Comparison of ENCODE assay signal across 16 mouse cellular contexts in genomic region chr4:133034478-133034877, GRCm38 (mm10). TPM values are rescaled to one million over a fixed set of nuclear protein-coding genes. Genes with fewer than 3 reads are reported as not detected.
A peak's percentile ranks its signal among the peaks of the same experiment; 100 is the strongest.
DNase-seq lines count a peak whose midpoint lies in the region; ATAC-seq and TF ChIP-seq lines count a peak whose summit lies in the region.
"Had no signal": no experiment of that assay in that cellular context is flagged by ENCODE, and none has a peak within 500 bp of the region (broad histone marks: within the 10 kb centered on the region; RNA-seq: fewer than 3 reads in every experiment).

No protein-coding gene starts in this region.

- no peak for TF ChIP-seq POLR2A in kidney, adult 2 months (IDR thresholded peaks at IDR 0.05; ENCODE audit: low read depth, low read length)

- intact Hi-C loops in left cerebral cortex, postnatal 36 days (cut with DNase I), result no loop called here

- peaks cover 54% of the 10 kb centered on the region for H3K4me1 ChIP-seq in heart, embryonic 15.5 days (replicated peaks)
- H3K4me1 ChIP-seq in E14TG2a.4 (replicated peaks; ENCODE audit: low read depth, low read length), result peaks cover 80% of the 10 kb centered on the region
- H3K4me1 ChIP-seq in kidney, adult 2 months (ENCODE audit: control insufficient read depth, insufficient read depth, low read length), result peaks cover 37% of the 10 kb centered on the region

- H3K4me3 ChIP-seq in heart, embryonic 15.5 days, result no peak overlapping the region
- peak overlapping the region; percentile 24; the same call in 1 of the 2 replicates for H3K4me3 ChIP-seq in E14TG2a.4 (replicated peaks; ENCODE audit: low read length)
- no peak overlapping the region for H3K4me3 ChIP-seq in kidney, adult 2 months (ENCODE audit: insufficient read depth, low read depth, low read length)
- H3K4me3 ChIP-seq: hindbrain, embryonic 15.5 days; liver, embryonic 12.5 days; neural tube, embryonic 15.5 days had no signal

- no peak for TF ChIP-seq CTCF in E14TG2a.4 (conservative IDR thresholded peaks at IDR 0.05; ENCODE audit: low read length)
- no peak for TF ChIP-seq CTCF in kidney, adult 2 months (conservative IDR thresholded peaks at IDR 0.05; ENCODE audit: insufficient read depth, insufficient read length, low read depth, low read length)

- peak; percentile 85 for DNase-seq in adrenal gland, adult 2 months
- DNase-seq in adrenal gland, postnatal 4 days (ENCODE audit: low spot score in 2 of 2), result no peak
- no peak for DNase-seq in heart, postnatal 4 days
- DNase-seq in kidney, adult 2 months, result peak; percentile 77
- DNase-seq in left cerebral cortex, adult 8-10 months (ENCODE audit: low spot score in 2 of 2), result no peak
- no peak for DNase-seq in left cerebral cortex, postnatal 36 days (ENCODE audit: low spot score in 2 of 2)
- DNase-seq: cerebellum, adult 8-10 months; lung, postnatal 14 days; thymus, postnatal 4 days had no signal

- no peaks in the 10 kb centered on the region for H3K36me3 ChIP-seq in heart, embryonic 15.5 days
- peaks cover 23% of the 10 kb centered on the region for H3K36me3 ChIP-seq in E14TG2a.4 (ENCODE audit: insufficient read depth, low read length)
- H3K36me3 ChIP-seq in kidney, adult 2 months (ENCODE audit: control insufficient read depth, insufficient read depth, low read length), result no peaks in the 10 kb centered on the region
- H3K36me3 ChIP-seq: hindbrain, embryonic 15.5 days; liver, embryonic 12.5 days; neural tube, embryonic 15.5 days had no signal

- H3K27ac ChIP-seq in heart, embryonic 15.5 days, result peak overlapping the region; percentile 41
- peak overlapping the region; percentile 58 for H3K27ac ChIP-seq in kidney, adult 2 months (ENCODE audit: insufficient read depth, low read depth, low read length)
- H3K27ac ChIP-seq: hindbrain, embryonic 15.5 days; liver, embryonic 12.5 days; neural tube, embryonic 15.5 days; stomach, postnatal 0 days had no signal

- H3K9ac ChIP-seq in heart, embryonic 15.5 days, result no peak overlapping the region
- H3K9ac ChIP-seq: hindbrain, embryonic 15.5 days; liver, embryonic 12.5 days; neural tube, embryonic 15.5 days had no signal

- no peaks in the 10 kb centered on the region for H3K27me3 ChIP-seq in heart, embryonic 15.5 days
- H3K27me3 ChIP-seq in E14TG2a.4 (ENCODE audit: insufficient read depth, low read length), result no peaks in the 10 kb centered on the region
- H3K27me3 ChIP-seq in kidney, adult 2 months (replicated peaks; ENCODE audit: control insufficient read depth, insufficient read depth, low read length), result no peaks in the 10 kb centered on the region
- H3K27me3 ChIP-seq: hindbrain, embryonic 15.5 days; neural tube, embryonic 15.5 days had no signal

- H3K4me2 ChIP-seq in heart, embryonic 15.5 days, result no peak overlapping the region
- H3K4me2 ChIP-seq: hindbrain, embryonic 15.5 days; liver, embryonic 12.5 days; neural tube, embryonic 15.5 days had no signal

- H3K9me3 ChIP-seq in heart, embryonic 15.5 days (replicated peaks), result no peaks in the 10 kb centered on the region
- no peaks in the 10 kb centered on the region for H3K9me3 ChIP-seq in E14TG2a.4 (ENCODE audit: low read length)
- H3K9me3 ChIP-seq: hindbrain, embryonic 15.5 days; liver, embryonic 12.5 days; neural tube, embryonic 15.5 days had no signal

- WGBS in heart, embryonic 15.5 days, result 53% methylated on average over 10 of the region's 10 CpGs
- 27% methylated on average over 10 of the region's 10 CpGs for WGBS in kidney, adult 2 months

- no peak for ATAC-seq in heart, embryonic 15.5 days (replicated peaks; ENCODE audit: insufficient number of reproducible peaks, insufficient read depth, low FRiP score, low read depth)
- ATAC-seq: forebrain, embryonic 14.5 days; liver, embryonic 12.5 days had no signal

RNA-seq across cellular contexts. Expression of gene Ahdc1, which starts 23.4 kb away (rescaled TPM):
- 10 to 100 TPM; 64.3 to 88.3 TPM for total RNA-seq in adrenal gland, adult 2 months (2021)
- polyA plus RNA-seq in adrenal gland, adult 2 months (2012; rRNA removed), result 78.1 and 88.7 TPM in 2 replicates
- 10 to 100 TPM; 92.5 to 98.7 TPM for total RNA-seq in adrenal gland, postnatal 4 days (2021)
- 6.3 and 8.5 TPM in 2 replicates for polyA plus RNA-seq in heart, embryonic 15.5 days (2015; fragmentation: Nextera tagmentation; extraction: Ambion mirVana)
- 10 to 100 TPM; 41.1 to 48.7 TPM for total RNA-seq in heart, postnatal 4 days (2021)
- polyA plus RNA-seq in kidney, adult 2 months (2012; rRNA removed), result 22.2 and 23.3 TPM in 2 replicates
- 100 to 1,000 TPM in 2 of 4 experiments, 10 to 100 TPM in 2; 95.7 to 104 (median 99.7) TPM for total RNA-seq in left cerebral cortex, adult 8-10 months (2022)
- total RNA-seq in left cerebral cortex, postnatal 36 days (2021), result 100 to 1,000 TPM in 1 of 2 experiments, 10 to 100 TPM in 1; 91.3 to 110 TPM

Comparison
In these comparisons a context has a peak if more than half of its experiments do, and no peak if none do; other contexts are left out.
1. DNase-seq: peak in adrenal gland, adult 2 months (single experiment) and kidney, adult 2 months (single experiment); none in adrenal gland, postnatal 4 days (0 of 2), heart, postnatal 4 days (single experiment), left cerebral cortex, adult 8-10 months (0 of 2) and left cerebral cortex, postnatal 36 days (0 of 2).